Mouse (Mus musculus) thymus, adult 2 months (tissue): Measurements from ENCODE around the gene Ifi211.
"Not testable (repeated sequence)": the region's sequence is repeated elsewhere in the genome, so short reads cannot be mapped to it uniquely, and the experiment has no call there.

Experiments used
- CTCF ChIP-seq: fragments of 200-500 bp; IDR thresholded peaks from 2 replicates; pipeline ENCODE4 v1.5.1; 2012; ENCODE audit warnings: mild to moderate bottlenecking, control low read depth, low read length, moderate library complexity, borderline replicate concordance; ENCODE audit not compliant: control insufficient read depth, poor library complexity, insufficient read depth; ENCODE audit errors: extremely low read depth
- POLR2A ChIP-seq: fragments of 200-500 bp; IDR thresholded peaks from 2 replicates; pipeline ENCODE4 v1.6.1; 2012; ENCODE audit warnings: mild to moderate bottlenecking, low read length, control low read depth, moderate library complexity; ENCODE audit not compliant: control insufficient read depth, poor library complexity, insufficient read depth; ENCODE audit errors: extremely low read depth

DNA sequence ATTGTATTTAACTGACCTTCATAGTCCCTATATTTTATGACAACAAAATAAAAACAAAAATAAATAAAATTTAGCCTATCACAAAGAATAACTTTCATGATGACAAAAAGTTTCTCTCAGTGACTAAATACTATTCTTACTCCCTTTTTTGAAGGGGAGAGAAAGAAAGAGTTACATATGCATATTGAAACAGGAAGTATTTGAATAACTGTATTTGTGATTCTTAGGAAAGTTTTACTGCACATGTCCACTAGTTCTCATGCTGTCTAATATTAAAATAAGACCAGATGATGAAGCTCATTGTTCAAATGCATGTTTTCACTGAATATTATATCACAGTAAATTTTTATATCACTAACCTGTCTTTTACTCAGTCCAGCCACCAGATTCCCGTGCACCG, 28.7 kb upstream of the Ifi211 start:
- TF ChIP-seq CTCF, POLR2A: not testable (repeated sequence)
